Mouse (Mus musculus) limb, embryonic 13.5 days (tissue): Measurements from ENCODE around the gene Anapc5. TPM values are rescaled to one million over a fixed set of nuclear protein-coding genes. Genes with fewer than 3 reads are reported as not detected.

Experiments used
- ATAC-seq: fragments of 200-750 bp; cut with Nextera tagmentation; 2 replicates; pipeline ENCODE4 v1.8.0; 2017; ENCODE audit warnings: low read depth, moderate number of reproducible peaks, moderate TSS enrichment; ENCODE audit not compliant: low FRiP score
- H3K27ac ChIP-seq: fragments of 300-500 bp; sonication (generic); 2 replicates; pipeline ENCODE4 v1.5.1; 2015; ENCODE audit warnings: inconsistent platforms, mild to moderate bottlenecking, moderate library complexity
- H3K27me3 ChIP-seq: fragments of 300-500 bp; sonication (generic); 2 replicates; pipeline ENCODE4 v1.6.1; 2015; ENCODE audit warnings: mild to moderate bottlenecking, inconsistent platforms
- H3K36me3 ChIP-seq: fragments of 300-500 bp; sonication (generic); 2 replicates; pipeline ENCODE4 v1.6.1; 2015; ENCODE audit warnings: inconsistent platforms, mild to moderate bottlenecking, moderate library complexity
- H3K4me1 ChIP-seq: fragments of 300-500 bp; sonication (generic); 2 replicates; pipeline ENCODE4 v1.6.1; 2015; ENCODE audit warnings: inconsistent platforms
- H3K4me2 ChIP-seq: fragments of 300-500 bp; sonication (generic); replicated peaks from 2 replicates; pipeline ENCODE4 v1.6.1; 2015; ENCODE audit warnings: inconsistent platforms, mild to moderate bottlenecking, moderate library complexity
- H3K4me3 ChIP-seq: fragments of 300-500 bp; sonication (generic); 2 replicates; pipeline ENCODE4 v1.5.1; 2015; ENCODE audit warnings: moderate library complexity, mild to moderate bottlenecking, inconsistent platforms
- H3K9ac ChIP-seq: fragments of 300-500 bp; sonication (generic); 2 replicates; pipeline ENCODE4 v1.6.1; 2015; ENCODE audit warnings: mild to moderate bottlenecking, inconsistent platforms
- H3K9me3 ChIP-seq: fragments of 300-500 bp; sonication (generic); 2 replicates; pipeline ENCODE4 v1.6.1; 2016; ENCODE audit warnings: inconsistent platforms
- WGBS: fragments of 180-500 bp; shearing (Covaris S2); methylation state at CpG from one replicate; pipeline ENCODE4 v1.1.7; 2015; 5-methylcytosine and 5-hydroxymethylcytosine counted together
- polyA plus RNA-seq: library from polyadenylated mRNA; unstranded; fragments of >200 nt; fragmentation: Nextera tagmentation; extraction: Ambion mirVana; gene quantifications from 2 replicates; pipeline ENCODE4 v1.2.1, GENCODE M21; 2015

Gene Anapc5
- polyA plus RNA-seq = 463 and 482 TPM in 2 replicates

GRCm38 (mm10) chr5:122820777-122821523 lies at the start of gene Anapc5:
Gene Anapc5 (minus strand): TSS chr5:122821339.
- no peaks in the 10 kb centered on the region for H3K27me3 ChIP-seq
- ATAC-seq = peak; percentile 100
- peak within 1 kb of the TSS; percentile 74 for H3K4me3 ChIP-seq
- WGBS = under 1% methylated on average over 55 of the region's 55 CpGs
- H3K9me3 ChIP-seq = no peaks in the 10 kb centered on the region
- H3K36me3 ChIP-seq = peaks cover 32% of the 10 kb centered on the region
- peak within 1 kb of the TSS; percentile 67 for H3K4me2 ChIP-seq
- peak within 1 kb of the TSS; percentile 86 for H3K9ac ChIP-seq
- H3K4me1 ChIP-seq = peaks cover 12% of the 10 kb centered on the region
- peak within 1 kb of the TSS; percentile 97 for H3K27ac ChIP-seq

GRCm38 (mm10) chr5:122863053-122863452 lies 41.9 kb upstream of the Anapc5 start:
- ATAC-seq = no peak
- Histone ChIP-seq H3K9ac (no peak overlapping the region), H3K4me3 (no peak overlapping the region), H3K27me3 (no peaks in the 10 kb centered on the region), H3K36me3 (peaks cover 69% of the 10 kb centered on the region), H3K9me3 (no peaks in the 10 kb centered on the region), H3K27ac (no peak overlapping the region), H3K4me2 (no peak overlapping the region), H3K4me1 (no peaks in the 10 kb centered on the region)
- 96% methylated on average over 2 of the region's 2 CpGs for WGBS

GRCm38 (mm10) chr5:122855858-122856257 lies 34.7 kb upstream of the Anapc5 start:
- Histone ChIP-seq H3K4me3 (no peak overlapping the region), H3K4me2 (no peak overlapping the region), H3K27me3 (no peaks in the 10 kb centered on the region), H3K27ac (no peak overlapping the region), H3K4me1 (peaks cover 9% of the 10 kb centered on the region), H3K9me3 (no peaks in the 10 kb centered on the region), H3K36me3 (peaks cover 18% of the 10 kb centered on the region), H3K9ac (no peak overlapping the region)
- 78% methylated on average over 3 of the region's 3 CpGs for whole genome bisulfite sequencing
- ATAC-seq = no peak

GRCm38 (mm10) chr5:122852611-122853010 lies 31.5 kb upstream of the Anapc5 start:
- Histone ChIP-seq H3K27me3 (no peaks in the 10 kb centered on the region), H3K36me3 (peaks cover 13% of the 10 kb centered on the region), H3K9me3 (no peaks in the 10 kb centered on the region), H3K4me1 (peaks cover 18% of the 10 kb centered on the region), H3K4me2 (no peak overlapping the region), H3K27ac (no peak overlapping the region), H3K9ac (no peak overlapping the region), H3K4me3 (no peak overlapping the region)
- no peak for ATAC-seq
- 69% methylated on average over 2 of the region's 2 CpGs for WGBS

- Histone ChIP-seq H3K4me1 (peaks cover 18% of the 10 kb centered on the region), H3K9me3 (no peaks in the 10 kb centered on the region), H3K27me3 (no peaks in the 10 kb centered on the region), H3K4me3 (peak overlapping the region; percentile 95), H3K27ac (peak overlapping the region; percentile 89), H3K9ac (peak overlapping the region; percentile 98), H3K36me3 (no peaks in the 10 kb centered on the region), H3K4me2 (peak overlapping the region; percentile 97)
- peak; percentile 83 for ATAC-seq
- under 1% methylated on average over 38 of the region's 38 CpGs for WGBS
Observed at GRCm38 (mm10) chr5:122850319-122851002, 29.3 kb upstream of the Anapc5 start.

GRCm38 (mm10) chr5:122849521-122850318 lies 28.6 kb upstream of the Anapc5 start, which contains the start of gene Rnf34:
Gene Rnf34 (plus strand): TSS chr5:122850048.
- no peaks in the 10 kb centered on the region for H3K27me3 ChIP-seq
- H3K4me1 ChIP-seq = peaks cover 18% of the 10 kb centered on the region
- H3K27ac ChIP-seq = peak within 1 kb of the TSS; percentile 89
- ATAC-seq = peak; percentile 100
- H3K36me3 ChIP-seq = no peaks in the 10 kb centered on the region
- 2% methylated on average over 59 of the region's 61 CpGs for WGBS
- H3K9me3 ChIP-seq = no peaks in the 10 kb centered on the region
- H3K4me3 ChIP-seq = peak within 1 kb of the TSS; percentile 95
- H3K9ac ChIP-seq = peak within 1 kb of the TSS; percentile 98
- H3K4me2 ChIP-seq = peak within 1 kb of the TSS; percentile 97

GRCm38 (mm10) chr5:122843799-122844198 lies 22.7 kb upstream of the Anapc5 start:
- no peak for ATAC-seq
- Histone ChIP-seq H3K27ac (no peak overlapping the region), H3K4me3 (no peak overlapping the region), H3K4me2 (no peak overlapping the region), H3K36me3 (no peaks in the 10 kb centered on the region), H3K9me3 (no peaks in the 10 kb centered on the region), H3K9ac (no peak overlapping the region), H3K4me1 (no peaks in the 10 kb centered on the region; the same call in 1 of the 2 replicates), H3K27me3 (no peaks in the 10 kb centered on the region)
- WGBS = 86% methylated on average over 5 of the region's 5 CpGs

- Histone ChIP-seq H3K9ac (no peak overlapping the region), H3K9me3 (no peaks in the 10 kb centered on the region), H3K27ac (no peak overlapping the region), H3K36me3 (no peaks in the 10 kb centered on the region), H3K4me1 (no peaks in the 10 kb centered on the region), H3K4me2 (no peak overlapping the region), H3K4me3 (no peak overlapping the region), H3K27me3 (no peaks in the 10 kb centered on the region)
- WGBS = 84% methylated on average over 2 of the region's 2 CpGs
- ATAC-seq = no peak
Observed at GRCm38 (mm10) chr5:122841126-122841525, 20.0 kb upstream of the Anapc5 start.

- Histone ChIP-seq H3K9me3 (no peaks in the 10 kb centered on the region), H3K27ac (no peak overlapping the region), H3K4me2 (no peak overlapping the region), H3K4me3 (no peak overlapping the region), H3K27me3 (no peaks in the 10 kb centered on the region), H3K36me3 (no peaks in the 10 kb centered on the region), H3K4me1 (no peaks in the 10 kb centered on the region), H3K9ac (no peak overlapping the region)
- no peak for ATAC-seq
- WGBS = 83% methylated on average over 10 of the region's 10 CpGs
Observed at GRCm38 (mm10) chr5:122832996-122833395, 11.9 kb upstream of the Anapc5 start.

- Histone ChIP-seq H3K9ac (no peak overlapping the region), H3K4me2 (no peak overlapping the region), H3K4me1 (no peaks in the 10 kb centered on the region), H3K9me3 (no peaks in the 10 kb centered on the region), H3K36me3 (no peaks in the 10 kb centered on the region), H3K27ac (no peak overlapping the region), H3K4me3 (no peak overlapping the region), H3K27me3 (no peaks in the 10 kb centered on the region)
- ATAC-seq = no peak
- 83% methylated on average over 10 of the region's 10 CpGs for whole genome bisulfite sequencing
Observed at GRCm38 (mm10) chr5:122832536-122832935, 11.4 kb upstream of the Anapc5 start.

- WGBS = 82% methylated on average over 8 of the region's 8 CpGs
- ATAC-seq = no peak
- Histone ChIP-seq H3K36me3 (no peaks in the 10 kb centered on the region), H3K4me1 (peaks cover 3% of the 10 kb centered on the region), H3K4me2 (no peak overlapping the region), H3K27me3 (no peaks in the 10 kb centered on the region), H3K4me3 (no peak overlapping the region), H3K9me3 (no peaks in the 10 kb centered on the region), H3K9ac (no peak overlapping the region), H3K27ac (no peak overlapping the region)
Observed at GRCm38 (mm10) chr5:122825099-122825498, 4.0 kb upstream of the Anapc5 start.

- Histone ChIP-seq H3K4me1 (peaks cover 9% of the 10 kb centered on the region), H3K36me3 (peaks cover under 1% of the 10 kb centered on the region; the same call in 1 of the 2 replicates), H3K27ac (no peak overlapping the region), H3K4me2 (no peak overlapping the region), H3K9me3 (no peaks in the 10 kb centered on the region), H3K27me3 (no peaks in the 10 kb centered on the region), H3K9ac (no peak overlapping the region), H3K4me3 (no peak overlapping the region)
- 70% methylated on average over 6 of the region's 6 CpGs for WGBS
- no peak for ATAC-seq
Observed at GRCm38 (mm10) chr5:122824450-122824849, 3.3 kb upstream of the Anapc5 start.
